Mouse (Mus musculus) megakaryocyte, embryonic 14.5 days (primary cell): ENCODE results near the gene Kif26b. TPM values are rescaled to one million over a fixed set of nuclear protein-coding genes. Genes with fewer than 3 reads are reported as not detected.

Experiments used
- H3K27me3 ChIP-seq: replicated peaks from 2 replicates; pipeline ENCODE3; 2012; ENCODE audit warnings: inconsistent platforms
- H3K36me3 ChIP-seq: replicated peaks from 2 replicates; pipeline ENCODE3; 2012; ENCODE audit warnings: low read length, inconsistent platforms, mixed read lengths
- H3K4me1 ChIP-seq: 2 replicates; pipeline ENCODE4 v1.6.1; 2012; ENCODE audit warnings: inconsistent platforms
- H3K4me3 ChIP-seq: replicated peaks from 2 replicates; pipeline ENCODE3; 2012; ENCODE audit warnings: moderate library complexity, mild to moderate bottlenecking, inconsistent platforms
- H3K9me3 ChIP-seq: 2 replicates; pipeline ENCODE4 v1.6.1; 2012; ENCODE audit warnings: inconsistent platforms
- FLI1 ChIP-seq: IDR thresholded peaks from 2 replicates; pipeline ENCODE4 v1.6.1; 2012; ENCODE audit warnings: low read length, inconsistent platforms, mixed read lengths
- GATA1 ChIP-seq: IDR thresholded peaks from 3 replicates; pipeline ENCODE4 v1.6.1; 2012; ENCODE audit warnings: mixed read lengths, low read length, inconsistent platforms, borderline replicate concordance
- polyA plus RNA-seq: library from polyadenylated mRNA; stranded (reverse); fragments of >175 nt; gene quantifications from 2 replicates; pipeline ENCODE4 v1.2.3, GENCODE M21; 2012; ENCODE audit warnings: low replicate concordance; ENCODE audit not compliant: insufficient read depth

Kif26b gene
- polyA plus RNA-seq, 1 experiment: not detected

- TF ChIP-seq FLI1 (no peak), GATA1 (no peak)
- peaks cover 11% of the 10 kb centered on the region for H3K9me3 ChIP-seq
- no peak overlapping the region for H3K4me3 ChIP-seq
- no peaks in the 10 kb centered on the region for H3K27me3 ChIP-seq
- no peaks in the 10 kb centered on the region for H3K4me1 ChIP-seq
- H3K36me3 ChIP-seq: no peaks in the 10 kb centered on the region
These were observed 204.1 kb downstream of the Kif26b start for GRCm38 (mm10) chr1:178733035-178733434.

- no peak overlapping the region for H3K4me3 ChIP-seq
- peaks cover 8% of the 10 kb centered on the region for H3K9me3 ChIP-seq
- TF ChIP-seq FLI1: no peak
- TF ChIP-seq GATA1: no peak
- no peaks in the 10 kb centered on the region for H3K4me1 ChIP-seq
- H3K36me3 ChIP-seq: no peaks in the 10 kb centered on the region
- H3K27me3 ChIP-seq: no peaks in the 10 kb centered on the region
These were observed 205.7 kb downstream of the Kif26b start for GRCm38 (mm10) chr1:178734576-178734975.

GRCm38 (mm10) chr1:178736931-178737330 is 208.0 kb downstream of the Kif26b start:
- H3K4me3 ChIP-seq: no peak overlapping the region
- H3K27me3 ChIP-seq: no peaks in the 10 kb centered on the region
- TF ChIP-seq GATA1: no peak
- TF ChIP-seq FLI1: no peak
- no peaks in the 10 kb centered on the region for H3K36me3 ChIP-seq
- H3K9me3 ChIP-seq: no peaks in the 10 kb centered on the region; the same call in 1 of the 2 replicates
- no peaks in the 10 kb centered on the region for H3K4me1 ChIP-seq

- Histone ChIP-seq H3K4me3 (no peak overlapping the region), H3K4me1 (no peaks in the 10 kb centered on the region), H3K9me3 (peaks cover 11% of the 10 kb centered on the region), H3K27me3 (no peaks in the 10 kb centered on the region), H3K36me3 (no peaks in the 10 kb centered on the region)
- TF ChIP-seq FLI1 (no peak), GATA1 (no peak)
These were observed 214.9 kb downstream of the Kif26b start for GRCm38 (mm10) chr1:178743820-178744219.

- no peaks in the 10 kb centered on the region for H3K36me3 ChIP-seq
- H3K27me3 ChIP-seq: no peaks in the 10 kb centered on the region
- no peak overlapping the region for H3K4me3 ChIP-seq
- TF ChIP-seq FLI1: no peak
- TF ChIP-seq GATA1: no peak
- H3K9me3 ChIP-seq: peaks cover 17% of the 10 kb centered on the region
- no peaks in the 10 kb centered on the region for H3K4me1 ChIP-seq
These were observed 215.6 kb downstream of the Kif26b start for GRCm38 (mm10) chr1:178744526-178744925.

GRCm38 (mm10) chr1:178744961-178745360 is 216.0 kb downstream of the Kif26b start:
- no peak for TF ChIP-seq GATA1
- TF ChIP-seq FLI1: no peak
- no peaks in the 10 kb centered on the region for H3K27me3 ChIP-seq
- H3K9me3 ChIP-seq: peaks cover 17% of the 10 kb centered on the region
- no peaks in the 10 kb centered on the region for H3K4me1 ChIP-seq
- H3K4me3 ChIP-seq: no peak overlapping the region
- no peaks in the 10 kb centered on the region for H3K36me3 ChIP-seq

GRCm38 (mm10) chr1:178745471-178745870 is 216.5 kb downstream of the Kif26b start:
- H3K36me3 ChIP-seq: no peaks in the 10 kb centered on the region

GRCm38 (mm10) chr1:178747279-178748221 is 218.6 kb downstream of the Kif26b start:
- Histone ChIP-seq H3K9me3 (peaks cover 31% of the 10 kb centered on the region), H3K36me3 (no peaks in the 10 kb centered on the region), H3K27me3 (no peaks in the 10 kb centered on the region), H3K4me3 (no peak overlapping the region), H3K4me1 (no peaks in the 10 kb centered on the region)
- TF ChIP-seq FLI1 (no peak), GATA1 (no peak)

More at GRCm38 (mm10) chr1:178745471-178745870, 216.5 kb downstream of the Kif26b start:
- TF ChIP-seq GATA1: no peak
- no peak for TF ChIP-seq FLI1
- Histone ChIP-seq H3K4me1 (no peaks in the 10 kb centered on the region), H3K4me3 (no peak overlapping the region), H3K9me3 (peaks cover 17% of the 10 kb centered on the region), H3K27me3 (no peaks in the 10 kb centered on the region)

GRCm38 (mm10) chr1:178748222-178748600 is 219.3 kb downstream of the Kif26b start:
- Histone ChIP-seq H3K27me3 (no peaks in the 10 kb centered on the region), H3K36me3 (no peaks in the 10 kb centered on the region), H3K9me3 (peaks cover 37% of the 10 kb centered on the region), H3K4me1 (no peaks in the 10 kb centered on the region), H3K4me3 (no peak overlapping the region)
- TF ChIP-seq GATA1 (no peak), FLI1 (no peak)

GRCm38 (mm10) chr1:178748617-178749016 is 219.7 kb downstream of the Kif26b start:
- Histone ChIP-seq H3K27me3 (no peaks in the 10 kb centered on the region), H3K4me3 (no peak overlapping the region), H3K4me1 (no peaks in the 10 kb centered on the region), H3K9me3 (peaks cover 41% of the 10 kb centered on the region), H3K36me3 (no peaks in the 10 kb centered on the region)
- TF ChIP-seq GATA1 (no peak), FLI1 (no peak)
